In the genomic region with DNA sequence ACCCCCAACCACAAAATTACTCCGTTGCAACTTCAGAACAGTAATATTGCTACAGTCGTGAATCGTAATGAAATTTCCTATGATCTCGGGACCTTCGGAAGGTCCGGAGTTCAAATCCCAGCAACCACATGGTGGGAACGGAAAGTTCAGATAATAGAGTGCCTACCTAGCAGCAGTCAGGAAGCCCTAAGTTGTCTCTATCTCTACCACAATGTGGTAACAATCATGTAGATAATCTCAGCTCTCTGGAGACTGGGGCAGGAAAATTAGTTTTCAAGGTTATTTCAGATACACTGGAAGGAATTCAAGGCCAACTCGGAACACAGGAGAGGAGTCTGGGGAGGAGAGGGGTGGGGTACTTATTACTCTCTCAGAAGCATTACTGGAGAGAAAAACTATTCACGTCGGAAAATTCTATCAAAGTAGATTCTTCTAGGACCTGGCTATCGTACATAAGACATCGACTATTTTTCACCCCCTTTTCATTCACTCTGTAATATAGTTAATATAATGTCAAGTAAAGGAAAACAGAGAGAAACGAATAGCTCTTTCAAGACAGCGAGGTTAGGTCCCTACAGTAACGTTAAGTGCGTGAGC, we compare ENCODE assay signal across 8 mouse cellular contexts. TPM values are rescaled to one million over a fixed set of nuclear protein-coding genes. Genes with fewer than 3 reads are reported as not detected.
A peak's percentile ranks its signal among the peaks of the same experiment; 100 is the strongest.
DNase-seq lines count a peak whose midpoint lies in the region; ATAC-seq and TF ChIP-seq lines count a peak whose summit lies in the region.

No protein-coding gene starts in this region.

- intact Hi-C loops in gastrocnemius, adult 2 months (cut with DNase I) = loop anchor here (1.0 to 10.0 kb wide), 2 partner anchors 40 to 364 kb away; no protein-coding TSS in a partner anchor
- intact Hi-C loops in left cerebral cortex, postnatal 14 days (cut with DNase I) = loop anchor here (5.0 kb wide), 1 partner anchor 482 kb away; no protein-coding TSS in a partner anchor

- no peak for ATAC-seq in forebrain, embryonic 12.5 days (ENCODE audit: low FRiP score)
- no peak for ATAC-seq in liver, embryonic 13.5 days (ENCODE audit: low read depth)

- peak overlapping the region; percentile 68 for H3K4me2 ChIP-seq in forebrain, embryonic 12.5 days
- peak overlapping the region; percentile 74 for H3K4me2 ChIP-seq in liver, embryonic 13.5 days

- no peak for DNase-seq in gastrocnemius, adult 2 months
- DNase-seq in gastrocnemius, postnatal 4 days (ENCODE audit: low spot score in 2 of 2) = no peak
- DNase-seq in liver, embryonic 13.5 days = no peak
- no peak for DNase-seq in frontal cortex, postnatal 25 days (ENCODE audit: low spot score in 2 of 2)
- no peak for DNase-seq in left cerebral cortex, postnatal 14 days (ENCODE audit: low spot score in 2 of 2)
- DNase-seq in left cerebral cortex, adult 18-20 months (ENCODE audit: low spot score in 2 of 2) = no peak

- H3K9ac ChIP-seq in forebrain, embryonic 12.5 days = peak overlapping the region; percentile 95; the same call in 1 of the 2 replicates
- H3K9ac ChIP-seq in liver, embryonic 13.5 days = peak overlapping the region; percentile 98

- no peaks in the 10 kb centered on the region for H3K27me3 ChIP-seq in C2C12 (ENCODE audit: control insufficient read depth, insufficient read depth, insufficient read length)
- H3K27me3 ChIP-seq in forebrain, embryonic 12.5 days = no peaks in the 10 kb centered on the region
- H3K27me3 ChIP-seq in liver, embryonic 13.5 days = no peaks in the 10 kb centered on the region

- H3K27ac ChIP-seq in gastrocnemius, adult 2 months = peak overlapping the region; percentile 99
- peak overlapping the region; percentile 96 for H3K27ac ChIP-seq in forebrain, embryonic 12.5 days
- H3K27ac ChIP-seq in liver, embryonic 13.5 days = peak overlapping the region; percentile 92; the same call in 1 of the 2 replicates

- no peaks in the 10 kb centered on the region for H3K9me3 ChIP-seq in forebrain, embryonic 12.5 days
- H3K9me3 ChIP-seq in liver, embryonic 13.5 days (replicated peaks) = no peaks in the 10 kb centered on the region

- peaks cover 45% of the 10 kb centered on the region for H3K79me2 ChIP-seq in C2C12 (ENCODE audit: control insufficient read depth, insufficient read depth)

- 43% methylated on average over 16 of the region's 16 CpGs for WGBS in forebrain, embryonic 12.5 days
- 23% methylated on average over 16 of the region's 16 CpGs for WGBS in liver, embryonic 13.5 days (ENCODE audit: insufficient replicate concordance)

- peaks cover 41% of the 10 kb centered on the region for H3K79me3 ChIP-seq in C2C12 (ENCODE audit: low read depth)

- peaks cover 11% of the 10 kb centered on the region for H3K36me3 ChIP-seq in C2C12 (ENCODE audit: control insufficient read depth, insufficient read depth)
- peaks cover 6% of the 10 kb centered on the region; the same call in 1 of the 2 replicates for H3K36me3 ChIP-seq in forebrain, embryonic 12.5 days (replicated peaks)
- no peaks in the 10 kb centered on the region for H3K36me3 ChIP-seq in liver, embryonic 13.5 days

- H3ac ChIP-seq in C2C12 (ENCODE audit: control insufficient read depth, insufficient read length, low read depth) = peak overlapping the region; percentile 45

- TF ChIP-seq CTCF in gastrocnemius, adult 2 months (IDR thresholded peaks at IDR 0.05) = no peak
- TF ChIP-seq CTCF in C2C12 (IDR thresholded peaks at IDR 0.05; ENCODE audit: control insufficient read depth, insufficient read depth, insufficient read length) = no peak

- H3K4me1 ChIP-seq in forebrain, embryonic 12.5 days = peaks cover 24% of the 10 kb centered on the region
- H3K4me1 ChIP-seq in liver, embryonic 13.5 days (replicated peaks) = peaks cover 49% of the 10 kb centered on the region

- peak overlapping the region; percentile 100 for H3K4me3 ChIP-seq in gastrocnemius, adult 2 months
- no peak overlapping the region for H3K4me3 ChIP-seq in C2C12 (ENCODE audit: insufficient read depth, poor library complexity, severe bottlenecking)
- H3K4me3 ChIP-seq in forebrain, embryonic 12.5 days (replicated peaks) = peak overlapping the region; percentile 98
- H3K4me3 ChIP-seq in liver, embryonic 13.5 days (replicated peaks) = peak overlapping the region; percentile 100

TF ChIP-seq in C2C12, 6 proteins besides CTCF, POLR2A, EP300 and RAD21:
- no peak for TF ChIP-seq FOSL1 (IDR thresholded peaks at IDR 0.05; ENCODE audit: insufficient read depth, low read length, poor library complexity, severe bottlenecking)
- TF ChIP-seq MYOG (IDR thresholded peaks at IDR 0.05; ENCODE audit: control insufficient read depth, extremely low read depth, insufficient read length) = no peak
- TF ChIP-seq USF1 (IDR thresholded peaks at IDR 0.05; ENCODE audit: low read depth) = no peak
- no peak for TF ChIP-seq MYOD1 (IDR thresholded peaks at IDR 0.05; ENCODE audit: control insufficient read depth, insufficient read length, low read depth)

RNA-seq across cellular contexts. Expression of gene Bnip2, which starts 0.5 kb away (rescaled TPM):
- total RNA-seq in gastrocnemius, adult 2 months (2021) = 10 to 100 TPM; 80.0 to 99.7 TPM
- total RNA-seq in gastrocnemius, postnatal 4 days (2021) = 10 to 100 TPM; 81.0 to 81.7 TPM
- 104 TPM for polyA plus RNA-seq in C2C12 (2012; fragmentation: generic; extraction: Trizol)
- 115 and 119 TPM in 2 replicates for polyA plus RNA-seq in forebrain, embryonic 12.5 days (2016; fragmentation: Nextera tagmentation; extraction: Ambion mirVana)
- polyA plus RNA-seq in liver, embryonic 13.5 days (2015; fragmentation: Nextera tagmentation; extraction: Ambion mirVana) = 51.4 and 55.3 TPM in 2 replicates
- 10 to 100 TPM; 43.2 to 44.6 TPM for total RNA-seq in left cerebral cortex, postnatal 14 days (2021)
- total RNA-seq in left cerebral cortex, adult 18-20 months (2021) = 10 to 100 TPM; 40.6 to 40.7 TPM

RNA-seq across cellular contexts. Expression of gene Gtf2a2, which starts 23.5 kb away (rescaled TPM):
- total RNA-seq in gastrocnemius, adult 2 months (2021) = 10 to 100 TPM; 59.0 to 62.1 TPM
- 10 to 100 TPM; 59.9 to 79.1 TPM for total RNA-seq in gastrocnemius, postnatal 4 days (2021)
- 86.5 TPM for polyA plus RNA-seq in C2C12 (2012; fragmentation: generic; extraction: Trizol)
- polyA plus RNA-seq in forebrain, embryonic 12.5 days (2016; fragmentation: Nextera tagmentation; extraction: Ambion mirVana) = 203 and 211 TPM in 2 replicates
- polyA plus RNA-seq in liver, embryonic 13.5 days (2015; fragmentation: Nextera tagmentation; extraction: Ambion mirVana) = 159 and 169 TPM in 2 replicates
- 10 to 100 TPM; 62.7 to 67.1 TPM for total RNA-seq in left cerebral cortex, postnatal 14 days (2021)
- 10 to 100 TPM; 46.5 to 49.9 TPM for total RNA-seq in left cerebral cortex, adult 18-20 months (2021)

RNA-seq across cellular contexts. Expression of gene Gcnt3, which starts 49.1 kb away (rescaled TPM):
- total RNA-seq in gastrocnemius, adult 2 months (2021) = not detected
- total RNA-seq in gastrocnemius, postnatal 4 days (2021) = not detected
- polyA plus RNA-seq in C2C12 (2012; fragmentation: generic; extraction: Trizol) = 0.11 TPM
- not detected in 2 replicates for polyA plus RNA-seq in forebrain, embryonic 12.5 days (2016; fragmentation: Nextera tagmentation; extraction: Ambion mirVana)
- 0.09 TPM in 1 of 2 replicates, not detected in the other for polyA plus RNA-seq in liver, embryonic 13.5 days (2015; fragmentation: Nextera tagmentation; extraction: Ambion mirVana)
- not detected for total RNA-seq in left cerebral cortex, postnatal 14 days (2021)
- not detected for total RNA-seq in left cerebral cortex, adult 18-20 months (2021)
